Mouse (Mus musculus) MEL (cell line): Measurements from ENCODE around the gene Arsg. TPM values are rescaled to one million over a fixed set of nuclear protein-coding genes. Genes with fewer than 3 reads are reported as not detected.
A peak's percentile ranks its signal among the peaks of the same experiment; 100 is the strongest.

Source experiments
- DNase-seq: peaks from one replicate; pipeline ENCODE4 v3.0.0; 2011; ENCODE audit warnings: low read depth, low spot score
- H3K27ac ChIP-seq: 2 replicates; pipeline ENCODE4 v1.5.1; 2012; ENCODE audit warnings: low read depth, mild to moderate bottlenecking, control low read depth, low read length, moderate library complexity; ENCODE audit not compliant: control insufficient read depth
- H3K27me3 ChIP-seq, 2 experiments: fragments of 150-350 bp in 1 of 2; sonication (generic) in 1 of 2; 2 replicates each; pipeline ENCODE4 v1.6.1; 2012; ENCODE audit warnings: low read length in 2 of 2, mild to moderate bottlenecking in 2 of 2, improper control_type of control experiment in 1 of 2, moderate library complexity in 1 of 2; ENCODE audit not compliant: insufficient read depth in 2 of 2, control insufficient read depth in 1 of 2
- H3K36me3 ChIP-seq, 2 experiments: 2 replicates each; pipeline ENCODE4 v1.6.1; 2012 to 2014; ENCODE audit warnings: low read length in 2 of 2, improper control_type of control experiment in 1 of 2, inconsistent platforms in 1 of 2, mild to moderate bottlenecking in 1 of 2; ENCODE audit not compliant: insufficient read depth in 2 of 2, control insufficient read depth in 1 of 2
- H3K4me1 ChIP-seq, 2 experiments: fragments of 150-350 bp in 1 of 2; sonication (generic) in 1 of 2; 2 replicates each; pipeline ENCODE4 v1.6.1; 2012; ENCODE audit warnings: low read length in 2 of 2, improper control_type of control experiment in 1 of 2, mild to moderate bottlenecking in 1 of 2; ENCODE audit not compliant: insufficient read depth in 2 of 2, control insufficient read depth in 1 of 2
- H3K4me3 ChIP-seq, 2 experiments: fragments of 150-350 bp in 1 of 2; sonication (generic) in 1 of 2; 2 replicates each; pipeline ENCODE4 v1.5.1; 2012; ENCODE audit warnings: low read depth in 2 of 2, low read length in 2 of 2, mild to moderate bottlenecking in 2 of 2, moderate library complexity in 2 of 2, control low read depth in 1 of 2, improper control_type of control experiment in 1 of 2; ENCODE audit not compliant: control insufficient read depth in 1 of 2, insufficient read depth in 1 of 2
- H3K79me2 ChIP-seq: 2 replicates; pipeline ENCODE4 v1.6.1; 2012; ENCODE audit warnings: mild to moderate bottlenecking, low read length, moderate library complexity; ENCODE audit not compliant: control insufficient read depth, poor library complexity, insufficient read depth
- H3K9ac ChIP-seq: 2 replicates; pipeline ENCODE4 v1.6.1; 2012; ENCODE audit warnings: low read depth, mild to moderate bottlenecking, control low read depth, low read length, moderate library complexity; ENCODE audit not compliant: control insufficient read depth, poor library complexity, severe bottlenecking
- H3K9me3 ChIP-seq: fragments of 150-350 bp; sonication (generic); replicated peaks from 2 replicates; pipeline ENCODE4 v1.6.1; 2012; ENCODE audit warnings: mild to moderate bottlenecking, low read length, improper control_type of control experiment, moderate library complexity; ENCODE audit not compliant: insufficient read depth
- BHLHE40 ChIP-seq: IDR thresholded peaks from 2 replicates; pipeline ENCODE4 v1.6.1; 2012; ENCODE audit warnings: low read depth, mild to moderate bottlenecking, inconsistent platforms, low read length, improper control_type of control experiment, borderline replicate concordance
- CHD1 ChIP-seq: IDR thresholded peaks from 2 replicates; pipeline ENCODE4 v1.6.1; 2012; ENCODE audit warnings: low read depth, mild to moderate bottlenecking, inconsistent platforms, low read length, improper control_type of control experiment
- CHD2 ChIP-seq: IDR thresholded peaks from 2 replicates; pipeline ENCODE4 v1.6.1; 2011; ENCODE audit warnings: low read length, improper control_type of control experiment
- CTCF ChIP-seq, 3 experiments: IDR thresholded peaks in 2 of 3; conservative IDR thresholded peaks in 1 of 3; 2 replicates each; pipeline ENCODE4 v1.5.1; 2011 to 2012; ENCODE audit warnings: low read length in 3 of 3, low read depth in 2 of 3, mild to moderate bottlenecking in 2 of 3, improper control_type of control experiment in 1 of 3, inconsistent platforms in 1 of 3, mixed read lengths in 1 of 3, moderate library complexity in 1 of 3; ENCODE audit not compliant: control insufficient read depth in 1 of 3, insufficient read depth in 1 of 3, poor library complexity in 1 of 3, severe bottlenecking in 1 of 3
- EP300 ChIP-seq, 2 experiments: IDR thresholded peaks; 2 replicates each; pipeline ENCODE4 v1.6.1; 2011; ENCODE audit warnings: improper control_type of control experiment in 2 of 2, low read length in 2 of 2, low read depth in 1 of 2, mild to moderate bottlenecking in 1 of 2
- ETS1 ChIP-seq: IDR thresholded peaks from 2 replicates; pipeline ENCODE4 v1.6.1; 2012; ENCODE audit warnings: low read depth, mild to moderate bottlenecking, inconsistent platforms, low read length, improper control_type of control experiment, moderate library complexity
- GABPA ChIP-seq: IDR thresholded peaks from 2 replicates; pipeline ENCODE4 v1.6.1; 2012; ENCODE audit warnings: low read depth, mild to moderate bottlenecking, inconsistent platforms, low read length, improper control_type of control experiment, moderate library complexity
- GATA1 ChIP-seq: IDR thresholded peaks from 2 replicates; pipeline ENCODE4 v1.6.1; 2011; ENCODE audit warnings: low read depth, low read length, improper control_type of control experiment
- JUND ChIP-seq: IDR thresholded peaks from 2 replicates; pipeline ENCODE4 v1.6.1; 2011; ENCODE audit warnings: low read depth, mild to moderate bottlenecking, improper control_type of control experiment, low read length
- KAT2A ChIP-seq: conservative IDR thresholded peaks from 2 replicates; pipeline ENCODE4 v1.6.1; 2012; ENCODE audit warnings: low read depth, low read length, improper control_type of control experiment, inconsistent platforms
- MAFK ChIP-seq: IDR thresholded peaks from 2 replicates; pipeline ENCODE4 v1.6.1; 2011; ENCODE audit warnings: low read depth, mild to moderate bottlenecking, low read length, improper control_type of control experiment, borderline replicate concordance
- MAX ChIP-seq: IDR thresholded peaks from 2 replicates; pipeline ENCODE4 v1.6.1; 2011; ENCODE audit warnings: low read length, improper control_type of control experiment
- MXI1 ChIP-seq: IDR thresholded peaks from 2 replicates; pipeline ENCODE4 v1.6.1; 2011; ENCODE audit warnings: mild to moderate bottlenecking, low read depth, low read length, improper control_type of control experiment
- MYB ChIP-seq: IDR thresholded peaks from 2 replicates; pipeline ENCODE4 v1.6.1; 2011; ENCODE audit warnings: mild to moderate bottlenecking, low read depth, low read length, improper control_type of control experiment
- POLR2AphosphoS2 ChIP-seq: IDR thresholded peaks from 2 replicates; pipeline ENCODE4 v1.6.1; 2011; ENCODE audit warnings: low read length, improper control_type of control experiment
- POLR2AphosphoS5 ChIP-seq: IDR thresholded peaks from 2 replicates; pipeline ENCODE4 v1.6.1; 2012; ENCODE audit warnings: low read depth, borderline replicate concordance, mild to moderate bottlenecking, inconsistent platforms, low read length, moderate library complexity, mixed read lengths
- RAD21 ChIP-seq: IDR thresholded peaks from 2 replicates; pipeline ENCODE4 v1.6.1; 2011; ENCODE audit warnings: mild to moderate bottlenecking, low read depth, low read length, improper control_type of control experiment
- RCOR1 ChIP-seq: IDR thresholded peaks from 2 replicates; pipeline ENCODE4 v1.6.1; 2012; ENCODE audit warnings: low read depth, mild to moderate bottlenecking, inconsistent platforms, low read length, improper control_type of control experiment
- SIN3A ChIP-seq: IDR thresholded peaks from 2 replicates; pipeline ENCODE4 v1.6.1; 2012; ENCODE audit warnings: low read length, improper control_type of control experiment, inconsistent platforms
- SMC3 ChIP-seq: IDR thresholded peaks from 2 replicates; pipeline ENCODE4 v1.6.1; 2011; ENCODE audit warnings: low read depth, low read length, improper control_type of control experiment
- TAL1 ChIP-seq: IDR thresholded peaks from 2 replicates; pipeline ENCODE4 v1.6.1; 2012; ENCODE audit warnings: mild to moderate bottlenecking, inconsistent platforms, low read length, moderate library complexity, mixed read lengths
- TBP ChIP-seq: IDR thresholded peaks from 2 replicates; pipeline ENCODE4 v1.8.0; 2011; ENCODE audit warnings: low read depth, low read length, improper control_type of control experiment
- TCF12 ChIP-seq: IDR thresholded peaks from 2 replicates; pipeline ENCODE4 v1.6.1; 2014; ENCODE audit warnings: low read depth, mild to moderate bottlenecking, inconsistent platforms, low read length, improper control_type of control experiment, moderate library complexity
- USF2 ChIP-seq, 2 experiments: IDR thresholded peaks; 2 replicates each; pipeline ENCODE4 v1.6.1; 2011 to 2012; ENCODE audit warnings: improper control_type of control experiment in 2 of 2, low read length in 2 of 2, borderline replicate concordance in 1 of 2, inconsistent platforms in 1 of 2, low read depth in 1 of 2, mild to moderate bottlenecking in 1 of 2; ENCODE audit not compliant: insufficient read depth in 1 of 2
- ZC3H11A ChIP-seq: IDR thresholded peaks from 2 replicates; pipeline ENCODE4 v1.6.1; 2012; ENCODE audit warnings: low read depth, mild to moderate bottlenecking, inconsistent platforms, low read length, improper control_type of control experiment
- ZKSCAN1 ChIP-seq: IDR thresholded peaks from 2 replicates; pipeline ENCODE4 v1.6.1; 2012; ENCODE audit warnings: low read depth, mild to moderate bottlenecking, inconsistent platforms, low read length, improper control_type of control experiment, moderate library complexity
- ZMIZ1 ChIP-seq: IDR thresholded peaks from 2 replicates; pipeline ENCODE4 v1.6.1; 2012; ENCODE audit warnings: low read depth, mild to moderate bottlenecking, inconsistent platforms, low read length, improper control_type of control experiment, moderate library complexity
- ZNF384 ChIP-seq: IDR thresholded peaks from 2 replicates; pipeline ENCODE4 v1.6.1; 2012; ENCODE audit warnings: low read depth, mild to moderate bottlenecking, inconsistent platforms, low read length, improper control_type of control experiment
- polyA plus RNA-seq, 2 experiments: library from polyadenylated mRNA; stranded (reverse) in 1 of 2; unstranded in 1 of 2; fragments of >175 nt in 1 of 2; fragments of >200 nt in 1 of 2; gene quantifications; 2 replicates each; pipeline versions ENCODE4 v1.2.1 to v1.2.4; 2012; ENCODE audit warnings: low replicate concordance in 2 of 2, low read depth in 1 of 2; ENCODE audit not compliant: insufficient read length in 2 of 2, insufficient read depth in 1 of 2, missing spikeins in 1 of 2
- total RNA-seq: library from RNA; depleted of rRNA; stranded (reverse); fragments of 300-350 nt; gene quantifications from 2 replicates; pipeline ENCODE4 v1.2.3, GENCODE M21; 2012

Gene Arsg
- total and polyA plus RNA-seq, 3 experiments: 3.9 to 5.2 TPM; not detected in 1

DNA sequence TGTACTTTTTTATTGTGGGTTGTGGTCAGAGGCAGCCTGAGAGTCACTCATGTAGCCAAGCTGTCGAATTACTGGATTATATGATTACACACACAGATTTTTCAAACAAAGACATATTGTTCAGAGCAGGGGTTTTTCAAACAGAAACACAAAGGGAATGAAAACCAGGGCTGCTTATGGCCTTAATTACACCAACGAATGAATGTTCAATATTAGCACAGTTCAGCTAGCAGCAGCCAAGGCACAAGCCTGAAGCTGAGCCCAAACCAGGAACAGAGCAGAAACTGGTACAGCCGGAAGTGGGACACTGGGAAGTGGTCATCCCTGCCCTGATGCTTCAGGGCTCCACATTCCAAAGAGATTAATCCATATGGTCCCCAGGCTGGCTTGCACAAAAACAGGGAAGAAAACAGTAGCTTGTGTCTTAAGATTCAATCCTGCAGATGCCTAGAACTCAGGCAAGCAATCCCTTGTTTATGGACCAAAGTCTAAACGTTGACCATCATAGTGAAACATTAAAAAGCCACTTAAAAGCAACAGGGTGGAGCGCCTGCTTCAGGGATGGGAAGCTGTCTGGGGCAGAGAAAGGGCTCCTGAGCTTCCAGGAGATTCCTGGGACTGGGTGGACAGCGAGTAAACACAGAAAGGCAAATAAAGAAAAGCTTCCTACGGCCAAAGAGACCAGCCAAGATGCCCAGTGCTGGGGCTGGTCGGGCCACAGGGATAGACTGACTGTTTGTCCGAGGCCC, 137.0 kb downstream of the Arsg start:
- no peak for DNase-seq
- Histone ChIP-seq H3K36me3 (peaks cover 0 to 17% of the 10 kb centered on the region in 2 experiments; a peak in 2 of 4 replicates), H3K27me3 (no peaks in the 10 kb centered on the region), H3K79me2 (no peaks in the 10 kb centered on the region), H3K27ac (no peak overlapping the region), H3K9me3 (no peaks in the 10 kb centered on the region), H3K9ac (peak overlapping the region; percentile 67), H3K4me1 (peaks cover 12 to 22% of the 10 kb centered on the region in 2 experiments), H3K4me3 (peak overlapping the region; percentile 72 to 98)
- TF ChIP-seq ZC3H11A: no peak
- no peak for TF ChIP-seq ZMIZ1
- no peak for TF ChIP-seq MXI1
- TF ChIP-seq RCOR1: no peak
- TF ChIP-seq RAD21: no peak
- no peak for TF ChIP-seq CHD1
- TF ChIP-seq POLR2AphosphoS5: no peak
- no peak for TF ChIP-seq EP300 (IDR thresholded peaks at IDR 0.05; ENCODE audit: low read depth in 1 of 2, low read length in 2 of 2)
- TF ChIP-seq ETS1: no peak

GRCm38 (mm10) chr11:109610795-109611302, 137.7 kb downstream of the Arsg start:
- H3K4me1 ChIP-seq: peaks cover 12 to 22% of the 10 kb centered on the region in 2 experiments
- H3K9me3 ChIP-seq: no peaks in the 10 kb centered on the region
- H3K27ac ChIP-seq: no peak overlapping the region
- H3K36me3 ChIP-seq: peaks cover 0 to 17% of the 10 kb centered on the region in 2 experiments; a peak in 2 of 4 replicates
- H3K79me2 ChIP-seq: no peaks in the 10 kb centered on the region
- H3K4me3 ChIP-seq: peak overlapping the region; percentile 72 to 98
- no peak for DNase-seq
- H3K9ac ChIP-seq: peak overlapping the region; percentile 67
- no peaks in the 10 kb centered on the region for H3K27me3 ChIP-seq
- TF ChIP-seq ZNF384 (no peak), CTCF (IDR thresholded peaks at IDR 0.05 in 2 of 3, conservative IDR thresholded peaks at IDR 0.05 in 1 of 3; ENCODE audit: control insufficient read depth in 1 of 3, insufficient read depth in 1 of 3, low read depth in 2 of 3, low read length in 3 of 3, poor library complexity in 1 of 3, severe bottlenecking in 1 of 3) (peak; percentile 2 to 26 (median 5); a peak in 2 of 6 replicates), BHLHE40 (no peak; the same call in 1 of the 2 replicates), CHD1 (peak; percentile 71; the same call in 1 of the 2 replicates), MXI1 (peak; percentile 45; the same call in 1 of the 2 replicates), SIN3A (peak; percentile 84), TAL1 (no peak), USF2 (IDR thresholded peaks at IDR 0.05; ENCODE audit: borderline replicate concordance in 1 of 2, insufficient read depth in 1 of 2, low read depth in 1 of 2, low read length in 2 of 2) (no peak), MAX (peak; percentile 43; the same call in 1 of the 2 replicates), EP300 (IDR thresholded peaks at IDR 0.05; ENCODE audit: low read depth in 1 of 2, low read length in 2 of 2) (peak in 1 of 2 experiments; percentile 30; a peak in 1 of 4 replicates), GATA1 (no peak), CHD2 (no peak), POLR2AphosphoS5 (no peak; the same call in 1 of the 2 replicates), POLR2AphosphoS2 (no peak), TBP (no peak), KAT2A (no peak; the same call in 1 of the 2 replicates), ZKSCAN1 (no peak), TCF12 (peak; percentile 35; the same call in 1 of the 2 replicates), ETS1 (0 out of 2 replicates have a peak, but pooled peaks have one; percentile 3), SMC3 (peak; percentile 11; the same call in 1 of the 2 replicates), MYB (no peak), JUND (no peak), GABPA (no peak), MAFK (no peak), RAD21 (no peak)
